Mouse (Mus musculus): ENCODE data around the gene Mum1. TPM values are rescaled to one million over a fixed set of nuclear protein-coding genes. Genes with fewer than 3 reads are reported as not detected.
A peak's percentile ranks its signal among the peaks of the same experiment; 100 is the strongest.

Gene Mum1
- polyA plus RNA-seq, 1 experiment from 2014 or later: 66.4 TPM

GRCm38 (mm10) chr10:80188453-80189024, 37.7 kb upstream of the Mum1 start:
- Histone ChIP-seq H3K4me1 (replicated peaks; ENCODE audit: control insufficient read depth, insufficient read depth, low read length) (peaks cover 16% of the 10 kb centered on the region), H3K9me3 (ENCODE audit: control insufficient read depth, low read length) (no peaks in the 10 kb centered on the region), H3K36me3 (ENCODE audit: control insufficient read depth, insufficient read depth, low read length) (no peaks in the 10 kb centered on the region), H3K4me3 (ENCODE audit: low read length) (no peak overlapping the region), H3K4me2 (ENCODE audit: low read depth, low read length) (no peak overlapping the region), H3K27ac (ENCODE audit: low read length) (no peak overlapping the region), H3K27me3 (ENCODE audit: control insufficient read depth, insufficient read depth, low read depth, low read length) (peaks cover 32% of the 10 kb centered on the region), H3K9ac (ENCODE audit: low read length) (no peak overlapping the region)
- WGBS: 80% methylated on average over 15 of the region's 15 CpGs
- ATAC-seq (ENCODE audit: low read depth): no peak

GRCm38 (mm10) chr10:80189999-80190398, 36.2 kb upstream of the Mum1 start:
- H3K27me3 ChIP-seq (ENCODE audit: control insufficient read depth, insufficient read depth, low read depth, low read length): peaks cover 32% of the 10 kb centered on the region
- H3K4me1 ChIP-seq (replicated peaks; ENCODE audit: control insufficient read depth, insufficient read depth, low read length): peaks cover 16% of the 10 kb centered on the region
- 11% methylated on average over 21 of the region's 21 CpGs for WGBS
- H3K4me3 ChIP-seq (ENCODE audit: low read length): peak overlapping the region; percentile 43
- H3K9me3 ChIP-seq (ENCODE audit: control insufficient read depth, low read length): no peaks in the 10 kb centered on the region
- no peak for ATAC-seq (ENCODE audit: low read depth)
- H3K4me2 ChIP-seq (ENCODE audit: low read depth, low read length): peak overlapping the region; percentile 75
- no peaks in the 10 kb centered on the region for H3K36me3 ChIP-seq (ENCODE audit: control insufficient read depth, insufficient read depth, low read length)
- peak overlapping the region; percentile 52 for H3K9ac ChIP-seq (ENCODE audit: low read length)
- no peak overlapping the region for H3K27ac ChIP-seq (ENCODE audit: low read length)

- Histone ChIP-seq H3K4me1 (replicated peaks; ENCODE audit: control insufficient read depth, insufficient read depth, low read length) (peaks cover 16% of the 10 kb centered on the region), H3K9me3 (ENCODE audit: control insufficient read depth, low read length) (no peaks in the 10 kb centered on the region), H3K36me3 (ENCODE audit: control insufficient read depth, insufficient read depth, low read length) (no peaks in the 10 kb centered on the region), H3K4me3 (ENCODE audit: low read length) (peak overlapping the region; percentile 43), H3K4me2 (ENCODE audit: low read depth, low read length) (peak overlapping the region; percentile 75), H3K9ac (ENCODE audit: low read length) (peak overlapping the region; percentile 52), H3K27ac (ENCODE audit: low read length) (no peak overlapping the region), H3K27me3 (ENCODE audit: control insufficient read depth, insufficient read depth, low read depth, low read length) (peaks cover 32% of the 10 kb centered on the region)
- under 1% methylated on average over 44 of the region's 48 CpGs for WGBS
- ATAC-seq (ENCODE audit: low read depth): peak; percentile 41
Measured at GRCm38 (mm10) chr10:80190491-80191051, 35.7 kb upstream of the Mum1 start.

GRCm38 (mm10) chr10:80193976-80194375, 32.3 kb upstream of the Mum1 start:
- no peak overlapping the region for H3K4me2 ChIP-seq (ENCODE audit: low read depth, low read length)
- no peak overlapping the region for H3K4me3 ChIP-seq (ENCODE audit: low read length)
- H3K9ac ChIP-seq (ENCODE audit: low read length): no peak overlapping the region
- H3K27ac ChIP-seq (ENCODE audit: low read length): no peak overlapping the region
- WGBS: 83% methylated on average over 6 of the region's 6 CpGs
- peaks cover 29% of the 10 kb centered on the region for H3K27me3 ChIP-seq (ENCODE audit: control insufficient read depth, insufficient read depth, low read depth, low read length)
- no peak for ATAC-seq (ENCODE audit: low read depth)
- no peaks in the 10 kb centered on the region for H3K9me3 ChIP-seq (ENCODE audit: control insufficient read depth, low read length)
- peaks cover 13% of the 10 kb centered on the region for H3K4me1 ChIP-seq (replicated peaks; ENCODE audit: control insufficient read depth, insufficient read depth, low read length)
- no peaks in the 10 kb centered on the region for H3K36me3 ChIP-seq (ENCODE audit: control insufficient read depth, insufficient read depth, low read length)

- H3K36me3 ChIP-seq (ENCODE audit: control insufficient read depth, insufficient read depth, low read length): no peaks in the 10 kb centered on the region
- no peak overlapping the region for H3K9ac ChIP-seq (ENCODE audit: low read length)
- H3K4me1 ChIP-seq (replicated peaks; ENCODE audit: control insufficient read depth, insufficient read depth, low read length): peaks cover 13% of the 10 kb centered on the region
- no peak overlapping the region for H3K27ac ChIP-seq (ENCODE audit: low read length)
- H3K4me3 ChIP-seq (ENCODE audit: low read length): no peak overlapping the region
- WGBS: 54% methylated on average over 8 of the region's 8 CpGs
- ATAC-seq (ENCODE audit: low read depth): no peak
- H3K9me3 ChIP-seq (ENCODE audit: control insufficient read depth, low read length): no peaks in the 10 kb centered on the region
- H3K27me3 ChIP-seq (ENCODE audit: control insufficient read depth, insufficient read depth, low read depth, low read length): peaks cover 24% of the 10 kb centered on the region
- no peak overlapping the region for H3K4me2 ChIP-seq (ENCODE audit: low read depth, low read length)
Measured at GRCm38 (mm10) chr10:80194441-80194840, 31.8 kb upstream of the Mum1 start.

GRCm38 (mm10) chr10:80196167-80196566, 30.1 kb upstream of the Mum1 start:
- ATAC-seq (ENCODE audit: low read depth): no peak
- H3K4me1 ChIP-seq (replicated peaks; ENCODE audit: control insufficient read depth, insufficient read depth, low read length): no peaks in the 10 kb centered on the region
- H3K4me3 ChIP-seq (ENCODE audit: low read length): no peak overlapping the region
- H3K9ac ChIP-seq (ENCODE audit: low read length): no peak overlapping the region
- no peak overlapping the region for H3K4me2 ChIP-seq (ENCODE audit: low read depth, low read length)
- H3K27ac ChIP-seq (ENCODE audit: low read length): no peak overlapping the region
- no peaks in the 10 kb centered on the region for H3K9me3 ChIP-seq (ENCODE audit: control insufficient read depth, low read length)
- WGBS: 79% methylated on average over 1 of the region's 1 CpGs
- H3K27me3 ChIP-seq (ENCODE audit: control insufficient read depth, insufficient read depth, low read depth, low read length): peaks cover 8% of the 10 kb centered on the region; the same call in 1 of the 2 replicates
- no peaks in the 10 kb centered on the region for H3K36me3 ChIP-seq (ENCODE audit: control insufficient read depth, insufficient read depth, low read length)

- no peak for ATAC-seq (ENCODE audit: low read depth)
- WGBS: 70% methylated on average over 33 of the region's 33 CpGs
- H3K9me3 ChIP-seq (ENCODE audit: control insufficient read depth, low read length): no peaks in the 10 kb centered on the region
- peaks cover 3% of the 10 kb centered on the region; the same call in 1 of the 2 replicates for H3K27me3 ChIP-seq (ENCODE audit: control insufficient read depth, insufficient read depth, low read depth, low read length)
- H3K9ac ChIP-seq (ENCODE audit: low read length): no peak overlapping the region
- no peaks in the 10 kb centered on the region for H3K36me3 ChIP-seq (ENCODE audit: control insufficient read depth, insufficient read depth, low read length)
- no peak overlapping the region for H3K27ac ChIP-seq (ENCODE audit: low read length)
- no peaks in the 10 kb centered on the region for H3K4me1 ChIP-seq (replicated peaks; ENCODE audit: control insufficient read depth, insufficient read depth, low read length)
- no peak overlapping the region for H3K4me2 ChIP-seq (ENCODE audit: low read depth, low read length)
- no peak overlapping the region for H3K4me3 ChIP-seq (ENCODE audit: low read length)
Measured at GRCm38 (mm10) chr10:80196778-80197581, 29.3 kb upstream of the Mum1 start.

- H3K27ac ChIP-seq (ENCODE audit: low read length): no peak overlapping the region
- no peak overlapping the region for H3K4me2 ChIP-seq (ENCODE audit: low read depth, low read length)
- H3K4me1 ChIP-seq (replicated peaks; ENCODE audit: control insufficient read depth, insufficient read depth, low read length): no peaks in the 10 kb centered on the region
- no peak overlapping the region for H3K9ac ChIP-seq (ENCODE audit: low read length)
- H3K9me3 ChIP-seq (ENCODE audit: control insufficient read depth, low read length): no peaks in the 10 kb centered on the region
- no peak overlapping the region for H3K4me3 ChIP-seq (ENCODE audit: low read length)
- no peaks in the 10 kb centered on the region for H3K36me3 ChIP-seq (ENCODE audit: control insufficient read depth, insufficient read depth, low read length)
- WGBS: 51% methylated on average over 3 of the region's 3 CpGs
- H3K27me3 ChIP-seq (ENCODE audit: control insufficient read depth, insufficient read depth, low read depth, low read length): no peaks in the 10 kb centered on the region
- ATAC-seq (ENCODE audit: low read depth): peak; percentile 92
Measured at GRCm38 (mm10) chr10:80199440-80200008, 26.7 kb upstream of the Mum1 start.

GRCm38 (mm10) chr10:80200485-80200884, 25.7 kb upstream of the Mum1 start:
- Histone ChIP-seq H3K9ac (ENCODE audit: low read length) (no peak overlapping the region), H3K4me3 (ENCODE audit: low read length) (no peak overlapping the region), H3K9me3 (ENCODE audit: control insufficient read depth, low read length) (no peaks in the 10 kb centered on the region), H3K4me1 (replicated peaks; ENCODE audit: control insufficient read depth, insufficient read depth, low read length) (no peaks in the 10 kb centered on the region), H3K27ac (ENCODE audit: low read length) (no peak overlapping the region), H3K36me3 (ENCODE audit: control insufficient read depth, insufficient read depth, low read length) (no peaks in the 10 kb centered on the region), H3K4me2 (ENCODE audit: low read depth, low read length) (no peak overlapping the region), H3K27me3 (ENCODE audit: control insufficient read depth, insufficient read depth, low read depth, low read length) (no peaks in the 10 kb centered on the region)
- no peak for ATAC-seq (ENCODE audit: low read depth)
- 74% methylated on average over 6 of the region's 6 CpGs for WGBS
